In the genomic region with DNA sequence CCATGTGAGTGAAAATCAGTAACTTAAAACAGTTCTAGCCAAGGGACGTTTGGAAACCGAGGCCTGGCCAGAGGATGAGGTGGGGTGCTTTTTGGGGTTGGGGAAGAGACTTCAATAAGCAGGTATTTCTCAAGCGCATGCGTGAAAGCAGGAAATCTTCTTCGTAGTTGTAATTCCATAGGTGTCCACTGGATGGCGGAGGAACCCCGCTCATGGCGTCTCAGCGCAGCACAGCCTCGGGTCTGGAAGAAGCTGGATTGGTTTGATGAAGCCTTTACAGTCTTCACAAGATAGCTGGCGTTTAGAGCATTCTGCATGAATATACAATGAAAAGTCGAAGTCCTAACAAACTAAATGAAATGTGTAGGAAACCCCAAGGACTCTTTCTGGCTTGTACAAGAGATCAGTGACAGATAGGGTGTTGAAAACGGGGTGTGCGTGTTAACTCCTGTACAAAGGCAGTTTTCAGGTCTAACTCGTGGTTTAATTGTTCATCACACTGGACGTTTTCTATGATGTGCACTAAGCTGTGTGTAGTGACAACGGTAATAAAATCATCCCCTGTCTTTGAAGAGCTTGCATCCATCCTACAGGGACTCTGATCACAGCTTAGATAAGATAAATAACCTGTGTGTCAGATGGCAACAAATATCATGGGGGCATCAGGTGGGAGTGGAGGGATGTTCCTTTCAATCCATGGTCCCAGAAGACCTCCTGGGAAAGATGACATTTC, we compare ENCODE assay signal across 9 mouse cellular contexts.
DNase-seq lines count a peak whose midpoint lies in the region; ATAC-seq and TF ChIP-seq lines count a peak whose summit lies in the region.
"Had no signal": no experiment of that assay in that cellular context is flagged by ENCODE, and none has a peak within 500 bp of the region (broad histone marks: within the 10 kb centered on the region; RNA-seq: fewer than 3 reads in every experiment).

No protein-coding gene starts in this region.

- WGBS in lung, embryonic 14.5 days, result 13% methylated on average over 17 of the region's 17 CpGs
- WGBS in olfactory bulb, adult 2 months, result 13% methylated on average over 17 of the region's 17 CpGs
- WGBS in thymus, adult 2 months, result 11% methylated on average over 17 of the region's 17 CpGs

- peak; percentile 77 for ATAC-seq in lung, embryonic 14.5 days (ENCODE audit: insufficient read depth)

- DNase-seq in CD8-positive naive resting alpha-beta T cell, adult 2 months (ENCODE audit: low read depth in 2 of 2, low spot score in 2 of 2), result peak; percentile 71 to 72
- peak; percentile 81 to 89 for DNase-seq in heart, postnatal 14 days
- peak; percentile 78 to 82 for DNase-seq in kidney, postnatal 4 days
- DNase-seq in lung, embryonic 14.5 days, result peak; percentile 92
- DNase-seq in thymus, adult 2 months, result peak; percentile 83

- H3K4me1 ChIP-seq in bone marrow macrophage, adult 2 months (ENCODE audit: control insufficient read depth, insufficient read depth, low read length), result peaks cover 5% of the 10 kb centered on the region; the same call in 1 of the 2 replicates
- H3K4me1 ChIP-seq in embryonic fibroblast, embryonic 13.5 days (ENCODE audit: control insufficient read depth, insufficient read depth, low read length), result peaks cover 8% of the 10 kb centered on the region; the same call in 1 of the 2 replicates
- H3K4me1 ChIP-seq in lung, embryonic 14.5 days (ENCODE audit: insufficient read depth), result no peaks in the 10 kb centered on the region
- no peaks in the 10 kb centered on the region for H3K4me1 ChIP-seq in olfactory bulb, adult 2 months (ENCODE audit: control insufficient read depth, insufficient read depth, low read length)
- no peaks in the 10 kb centered on the region for H3K4me1 ChIP-seq in thymus, adult 2 months (replicated peaks; ENCODE audit: control insufficient read depth, insufficient read depth, low read length)

- TF ChIP-seq POLR2A in bone marrow macrophage, adult 2 months (IDR thresholded peaks at IDR 0.05; ENCODE audit: borderline replicate concordance, low read depth, low read length), result no peak
- TF ChIP-seq POLR2A in embryonic fibroblast, embryonic 13.5 days (IDR thresholded peaks at IDR 0.05; ENCODE audit: low read depth, low read length), result no peak
- no peak for TF ChIP-seq POLR2A in olfactory bulb, adult 2 months (IDR thresholded peaks at IDR 0.05; ENCODE audit: insufficient read depth, low read depth, low read length)
- no peak for TF ChIP-seq POLR2A in thymus, adult 2 months (IDR thresholded peaks at IDR 0.05; ENCODE audit: control insufficient read depth, extremely low read depth, insufficient read depth, low read length, poor library complexity)

- no peaks in the 10 kb centered on the region for H3K9me3 ChIP-seq in lung, embryonic 14.5 days (ENCODE audit: low read depth, low read length)
- H3K9me3 ChIP-seq: heart, embryonic 15.5 days had no signal

- no peaks in the 10 kb centered on the region for H3K27me3 ChIP-seq in lung, embryonic 14.5 days (ENCODE audit: insufficient read depth, low read length)
- no peaks in the 10 kb centered on the region for H3K27me3 ChIP-seq in thymus, adult 2 months (ENCODE audit: control insufficient read depth, insufficient read depth, low read length)
- H3K27me3 ChIP-seq: heart, embryonic 15.5 days had no signal

- intact Hi-C loops in heart, postnatal 14 days (cut with DNase I), result loop anchor here (2.0 to 5.0 kb wide), 5 partner anchors 122 to 958 kb away; partner anchors contain the start of gene Scg2

- TF ChIP-seq CTCF in bone marrow macrophage, adult 2 months (IDR thresholded peaks at IDR 0.05; ENCODE audit: low read depth, low read length), result peak; percentile 88
- peak; percentile 75 for TF ChIP-seq CTCF in embryonic fibroblast, embryonic 13.5 days (IDR thresholded peaks at IDR 0.05; ENCODE audit: borderline replicate concordance, insufficient read depth, low read length)
- peak; percentile 95 for TF ChIP-seq CTCF in lung, embryonic 14.5 days (IDR thresholded peaks at IDR 0.05; ENCODE audit: low read depth)
- TF ChIP-seq CTCF in olfactory bulb, adult 2 months (IDR thresholded peaks at IDR 0.05; ENCODE audit: insufficient read depth, low read depth, low read length), result peak; percentile 80
- peak; percentile 78; the same call in 1 of the 2 replicates for TF ChIP-seq CTCF in thymus, adult 2 months (IDR thresholded peaks at IDR 0.05; ENCODE audit: borderline replicate concordance, control insufficient read depth, extremely low read depth, insufficient read depth, low read length, poor library complexity)

- no peak overlapping the region for H3K4me2 ChIP-seq in lung, embryonic 14.5 days
- H3K4me2 ChIP-seq: heart, embryonic 15.5 days had no signal

- no peak overlapping the region for H3K4me3 ChIP-seq in bone marrow macrophage, adult 2 months (ENCODE audit: insufficient read depth, low read length)
- H3K4me3 ChIP-seq in embryonic fibroblast, embryonic 13.5 days (ENCODE audit: insufficient read depth, low read length), result no peak overlapping the region
- H3K4me3 ChIP-seq in lung, embryonic 14.5 days (ENCODE audit: low read depth, low read length), result no peak overlapping the region
- no peak overlapping the region for H3K4me3 ChIP-seq in olfactory bulb, adult 2 months (ENCODE audit: insufficient read depth, low read depth, low read length)
- H3K4me3 ChIP-seq in thymus, adult 2 months (ENCODE audit: control insufficient read depth, insufficient read depth, low read length), result no peak overlapping the region
- H3K4me3 ChIP-seq: heart, embryonic 15.5 days had no signal

- no peak overlapping the region for H3K27ac ChIP-seq in bone marrow macrophage, adult 2 months (ENCODE audit: insufficient read depth, low read depth, low read length)
- peak overlapping the region; percentile 63 for H3K27ac ChIP-seq in embryonic fibroblast, embryonic 13.5 days (ENCODE audit: insufficient read depth, low read length)
- no peak overlapping the region for H3K27ac ChIP-seq in lung, embryonic 14.5 days (ENCODE audit: low read depth)
- H3K27ac ChIP-seq in olfactory bulb, adult 2 months (ENCODE audit: insufficient read depth, low read depth, low read length), result no peak overlapping the region
- no peak overlapping the region for H3K27ac ChIP-seq in thymus, adult 2 months (ENCODE audit: control insufficient read depth, insufficient read depth, low read length)
- H3K27ac ChIP-seq: heart, embryonic 15.5 days had no signal

- H3K9ac ChIP-seq in lung, embryonic 14.5 days, result no peak overlapping the region
- H3K9ac ChIP-seq: heart, embryonic 15.5 days had no signal

- H3K36me3 ChIP-seq in lung, embryonic 14.5 days (ENCODE audit: insufficient read depth), result no peaks in the 10 kb centered on the region
- no peaks in the 10 kb centered on the region for H3K36me3 ChIP-seq in thymus, adult 2 months (ENCODE audit: control insufficient read depth, insufficient read depth, low read length)
- H3K36me3 ChIP-seq: heart, embryonic 15.5 days had no signal
